ENCODE assay signal across 10 mouse cellular contexts in the genomic region with DNA sequence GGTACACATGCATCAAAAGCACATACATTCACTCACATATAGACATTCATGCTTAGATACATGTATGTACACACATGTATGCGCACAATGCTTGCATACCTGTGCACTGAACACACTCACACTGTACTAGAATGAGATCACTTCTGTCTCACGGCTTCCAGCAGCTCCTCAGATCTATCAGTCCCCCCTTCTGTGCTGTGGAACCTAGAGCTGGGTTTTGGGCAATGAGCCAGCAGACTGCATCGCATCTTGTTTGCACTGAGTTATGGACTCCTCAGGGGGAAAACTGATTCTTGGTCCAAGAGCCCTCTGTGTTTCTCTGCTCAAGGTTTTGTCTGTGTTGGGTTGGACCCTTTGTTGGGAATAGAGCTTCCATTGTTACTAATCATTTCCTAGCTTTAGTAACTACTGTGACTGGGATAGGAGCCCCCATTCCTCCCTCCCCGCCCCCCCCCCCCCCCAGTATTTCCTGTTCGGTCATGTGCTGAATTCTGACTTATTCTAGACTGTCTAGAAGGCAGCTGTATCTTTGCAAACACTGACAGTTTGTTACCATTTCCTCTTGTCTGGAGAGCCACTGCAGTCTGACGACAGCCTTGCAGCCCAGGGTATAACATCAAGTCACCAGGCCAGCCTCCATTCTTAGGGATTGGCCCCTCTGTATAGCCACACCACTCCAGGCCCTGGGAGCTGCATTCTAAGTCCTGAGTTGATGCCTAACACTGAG.
DNase-seq lines count a peak whose midpoint lies in the region; ATAC-seq and TF ChIP-seq lines count a peak whose summit lies in the region.
"Had no signal": no experiment of that assay in that cellular context is flagged by ENCODE, and none has a peak within 500 bp of the region (broad histone marks: within the 10 kb centered on the region; RNA-seq: fewer than 3 reads in every experiment).

No protein-coding gene starts in this region.

- 44% methylated on average over 5 of the region's 6 CpGs for WGBS in heart, embryonic 11.5 days (ENCODE audit: insufficient replicate concordance)
- 65% methylated on average over 5 of the region's 6 CpGs for WGBS in limb, embryonic 14.5 days

- no peaks in the 10 kb centered on the region for H3K9me3 ChIP-seq in heart, embryonic 11.5 days (replicated peaks; ENCODE audit: control insufficient read depth, low read length)
- H3K9me3 ChIP-seq in limb, embryonic 14.5 days (ENCODE audit: control insufficient read depth, low read length): no peaks in the 10 kb centered on the region

- no peak; the same call in 1 of the 2 replicates for ATAC-seq in heart, embryonic 11.5 days (replicated peaks; ENCODE audit: insufficient number of reproducible peaks, low FRiP score, low TSS enrichment)
- ATAC-seq in limb, embryonic 14.5 days (ENCODE audit: low FRiP score, low read depth): peak; percentile 34; the same call in 1 of the 2 replicates

- no peak overlapping the region for H3K9ac ChIP-seq in heart, embryonic 11.5 days (ENCODE audit: low read depth, low read length)
- no peak overlapping the region for H3K9ac ChIP-seq in limb, embryonic 14.5 days (ENCODE audit: low read depth, low read length, severe bottlenecking)

- H3K4me1 ChIP-seq in heart, embryonic 11.5 days (ENCODE audit: control insufficient read depth, insufficient read depth, low read length): peaks cover 12% of the 10 kb centered on the region
- H3K4me1 ChIP-seq in limb, embryonic 14.5 days (ENCODE audit: control insufficient read depth, insufficient read depth, low read length): peaks cover under 1% of the 10 kb centered on the region

- H3K36me3 ChIP-seq in heart, embryonic 11.5 days (ENCODE audit: control insufficient read depth, insufficient read depth, low read length): no peaks in the 10 kb centered on the region
- no peaks in the 10 kb centered on the region for H3K36me3 ChIP-seq in limb, embryonic 14.5 days (ENCODE audit: control insufficient read depth, insufficient read depth, low read length)

- H3K27ac ChIP-seq in heart, embryonic 11.5 days (ENCODE audit: low read depth, low read length): peak overlapping the region; percentile 2; the same call in 1 of the 2 replicates
- H3K27ac ChIP-seq in limb, embryonic 14.5 days (replicated peaks; ENCODE audit: low read depth, low read length): no peak overlapping the region

- no peak for DNase-seq in heart, adult 9 months (ENCODE audit: low spot score in 2 of 2)
- DNase-seq in retina, postnatal 1 day: peak; percentile 44
- no peak for DNase-seq in retina, embryonic 14.5 days (ENCODE audit: low spot score)
- peak; percentile 51 for DNase-seq in limb, embryonic 14.5 days (ENCODE audit: low spot score)
- peak; percentile 26 for DNase-seq in thymus, postnatal 25 days
- no peak for DNase-seq in spleen, adult 18-20 months
- no peak for DNase-seq in right cerebral cortex, adult 2 months (ENCODE audit: low spot score in 2 of 2)
- DNase-seq: cerebellum, postnatal 25 days; layer of hippocampus, adult 9-11 months had no signal

- no peak overlapping the region for H3K4me3 ChIP-seq in heart, embryonic 11.5 days (ENCODE audit: low read depth, low read length)
- H3K4me3 ChIP-seq in limb, embryonic 14.5 days (replicated peaks; ENCODE audit: low read length): no peak overlapping the region

- TF ChIP-seq POLR2A in limb, embryonic 14.5 days (IDR thresholded peaks at IDR 0.05; ENCODE audit: borderline replicate concordance, extremely low read depth, insufficient read depth, insufficient read length): no peak

- H3K4me2 ChIP-seq in heart, embryonic 11.5 days: no peak overlapping the region
- no peak overlapping the region for H3K4me2 ChIP-seq in limb, embryonic 14.5 days (replicated peaks; ENCODE audit: low read depth, low read length, severe bottlenecking)

- peaks cover 3% of the 10 kb centered on the region; the same call in 1 of the 2 replicates for H3K27me3 ChIP-seq in heart, embryonic 11.5 days (ENCODE audit: control insufficient read depth, insufficient read depth, low read length)
- H3K27me3 ChIP-seq in limb, embryonic 14.5 days (ENCODE audit: control insufficient read depth, insufficient read depth, low read length): no peaks in the 10 kb centered on the region

Comparison
In these comparisons a context has a peak if more than half of its experiments do, and no peak if none do; other contexts are left out.
1. DNase-seq: peak in retina, postnatal 1 day (single experiment), limb, embryonic 14.5 days (single experiment) and thymus, postnatal 25 days (single experiment); none in heart, adult 9 months (0 of 2), retina, embryonic 14.5 days (single experiment), spleen, adult 18-20 months (0 of 2) and right cerebral cortex, adult 2 months (0 of 2).